Mouse (Mus musculus): ENCODE measurements around the gene Ilf2.

GRCm38 (mm10) chr3:90537905-90538296 is 62.0 kb downstream of the Ilf2 start:
- TF ChIP-seq EP300 (IDR thresholded peaks at IDR 0.05; ENCODE audit: insufficient read depth, low read depth, low read length) (no peak), CTCF (IDR thresholded peaks at IDR 0.05; ENCODE audit: low read depth, low read length) (no peak), POLR2A (IDR thresholded peaks at IDR 0.05; ENCODE audit: insufficient read depth, low read length) (no peak)
